Mouse (Mus musculus) hindbrain, postnatal 0 days (tissue): Measurements from ENCODE around the gene D17Wsu92e. TPM values are rescaled to one million over a fixed set of nuclear protein-coding genes. Genes with fewer than 3 reads are reported as not detected.

ENCODE experiments used
- ATAC-seq: fragments of 200-750 bp; cut with Nextera tagmentation; 2 replicates; pipeline ENCODE4 v1.8.0; 2017; ENCODE audit warnings: mild to moderate bottlenecking, moderate TSS enrichment, moderate library complexity
- DNase-seq: peaks from one replicate; pipeline ENCODE4 v3.0.0-alpha.2; 2015; ENCODE audit warnings: low spot score
- H3K27ac ChIP-seq: fragments of 300-500 bp; sonication (generic); 2 replicates; pipeline ENCODE4 v1.5.1; 2014; ENCODE audit warnings: mild to moderate bottlenecking
- H3K27me3 ChIP-seq: fragments of 300-500 bp; sonication (generic); 2 replicates; pipeline ENCODE4 v1.6.1; 2014; ENCODE audit warnings: low read length, mixed read lengths; ENCODE audit not compliant: insufficient read depth
- H3K36me3 ChIP-seq: fragments of 300-500 bp; sonication (generic); 2 replicates; pipeline ENCODE4 v1.6.1; 2014; ENCODE audit warnings: low read length, mixed read lengths; ENCODE audit not compliant: insufficient read depth
- H3K4me1 ChIP-seq: fragments of 300-500 bp; sonication (generic); 2 replicates; pipeline ENCODE4 v1.6.1; 2014; ENCODE audit warnings: antibody characterized with exemption, low read length, mixed read lengths; ENCODE audit not compliant: insufficient read depth
- H3K4me2 ChIP-seq: fragments of 300-500 bp; sonication (generic); 2 replicates; pipeline ENCODE4 v1.6.1; 2014; ENCODE audit warnings: low read depth, mild to moderate bottlenecking, low read length, moderate library complexity, mixed read lengths
- H3K4me3 ChIP-seq: fragments of 300-500 bp; sonication (generic); 2 replicates; pipeline ENCODE4 v1.5.1; 2014; ENCODE audit warnings: low read length
- H3K9ac ChIP-seq: fragments of 300-500 bp; sonication (generic); replicated peaks from 2 replicates; pipeline ENCODE4 v1.6.1; 2014; ENCODE audit warnings: mild to moderate bottlenecking, low read length, moderate library complexity, mixed read lengths
- H3K9me3 ChIP-seq: fragments of 300-500 bp; sonication (generic); 2 replicates; pipeline ENCODE4 v1.6.1; 2016; ENCODE audit warnings: low read length, mixed read lengths
- CTCF ChIP-seq: IDR thresholded peaks from 2 replicates; pipeline ENCODE4 v1.5.1; 2016; ENCODE audit warnings: antibody characterized with exemption, control low read depth, low read depth
- WGBS: fragments of 180-500 bp; shearing (Covaris S2); extraction: QIAGEN DNeasy Blood & Tissue Kit; methylation state at CpG from one replicate; pipeline ENCODE4 v1.1.7; 2014; 5-methylcytosine and 5-hydroxymethylcytosine counted together
- polyA plus RNA-seq: library from polyadenylated mRNA; unstranded; fragments of >200 nt; fragmentation: Nextera tagmentation; extraction: Ambion mirVana; gene quantifications from 2 replicates; pipeline ENCODE4 v1.2.1, GENCODE M21; 2015
- total RNA-seq: library from RNA; depleted of rRNA; stranded (reverse); fragments of >200 nt; gene quantifications from 2 replicates; pipeline ENCODE4 v1.2.3, GENCODE M21; 2014

The D17Wsu92e gene
- total and polyA plus RNA-seq, 2 experiments from 2014 or later: 10.5 to 73.4 TPM

DNA sequence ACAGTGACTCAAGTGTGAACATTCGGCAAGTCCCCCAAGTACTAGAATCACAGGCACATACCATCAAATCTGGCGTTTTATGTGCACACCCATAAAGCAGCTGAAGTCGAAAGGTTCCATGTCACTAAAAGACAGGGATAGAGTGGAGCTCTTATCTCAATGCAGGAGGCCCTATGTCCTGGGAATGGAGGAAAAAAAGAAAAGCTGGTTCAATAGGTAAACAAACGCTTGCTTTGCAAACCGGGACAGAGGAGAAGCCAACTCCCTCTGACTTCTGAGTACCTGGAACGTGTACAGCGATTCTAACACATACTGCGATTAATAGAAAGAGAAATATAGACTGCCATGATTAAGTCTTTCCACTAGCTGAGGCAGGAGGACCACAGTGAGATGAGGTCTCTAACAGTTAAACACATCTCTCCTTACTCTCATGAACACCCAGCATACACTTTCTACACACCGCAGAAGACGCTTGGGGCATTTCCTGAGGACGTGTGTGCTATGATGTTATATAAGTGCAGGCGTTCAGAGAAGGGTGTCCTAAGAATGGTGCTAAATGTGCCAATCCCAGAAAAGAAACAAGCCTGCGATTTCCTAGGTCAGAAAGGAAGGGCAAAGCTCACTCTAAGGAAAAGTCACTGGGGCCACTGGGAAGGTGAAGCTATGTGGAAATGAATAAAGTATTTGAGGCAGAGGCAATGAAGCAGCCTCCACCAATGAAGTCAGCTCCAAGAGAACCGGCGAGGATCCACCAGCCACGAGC lies 9.7 kb downstream of the D17Wsu92e start:
- no peak overlapping the region for H3K9ac ChIP-seq
- no peak overlapping the region for H3K4me2 ChIP-seq
- H3K27me3 ChIP-seq: no peaks in the 10 kb centered on the region
- DNase-seq (no peak), ATAC-seq (no peak)
- H3K36me3 ChIP-seq: no peaks in the 10 kb centered on the region
- H3K27ac ChIP-seq: no peak overlapping the region
- 91% methylated on average over 16 of the region's 16 CpGs for WGBS
- TF ChIP-seq CTCF: no peak
- no peak overlapping the region for H3K4me3 ChIP-seq
- no peaks in the 10 kb centered on the region for H3K9me3 ChIP-seq
- H3K4me1 ChIP-seq: no peaks in the 10 kb centered on the region

DNA sequence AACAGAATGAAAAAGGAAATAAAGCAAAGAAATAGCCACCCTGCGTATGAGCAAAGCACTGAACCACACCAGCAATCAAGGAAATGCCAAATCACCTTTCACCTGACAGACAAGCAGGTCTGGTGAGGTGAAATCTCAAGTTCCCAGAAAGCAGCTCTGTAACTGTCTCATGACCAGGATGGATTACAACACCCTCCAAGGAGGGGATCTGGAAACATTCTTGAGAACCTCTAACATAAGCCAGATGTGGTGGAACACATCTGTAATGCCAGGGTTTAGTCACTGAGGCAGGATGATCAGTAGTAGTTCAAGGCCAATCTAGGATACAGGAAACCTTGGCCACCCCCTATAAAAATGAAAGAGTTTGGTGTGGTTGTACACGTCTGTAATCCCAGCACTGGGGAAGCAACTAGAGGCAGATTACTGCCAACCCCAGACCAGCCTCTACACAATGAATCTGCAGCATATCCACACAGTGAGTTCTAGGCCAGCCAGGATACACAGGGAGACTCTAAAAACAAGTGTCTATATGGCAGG lies 12.8 kb downstream of the D17Wsu92e start:
- no peaks in the 10 kb centered on the region for H3K9me3 ChIP-seq
- H3K9ac ChIP-seq: no peak overlapping the region
- no peaks in the 10 kb centered on the region for H3K27me3 ChIP-seq
- H3K4me2 ChIP-seq: no peak overlapping the region
- no peak overlapping the region for H3K4me3 ChIP-seq
- no peak for ATAC-seq
- no peaks in the 10 kb centered on the region for H3K4me1 ChIP-seq
- no peaks in the 10 kb centered on the region for H3K36me3 ChIP-seq
- no peak for TF ChIP-seq CTCF
- no peak for DNase-seq
- H3K27ac ChIP-seq: no peak overlapping the region
- WGBS: 80% methylated on average over 2 of the region's 2 CpGs

DNA sequence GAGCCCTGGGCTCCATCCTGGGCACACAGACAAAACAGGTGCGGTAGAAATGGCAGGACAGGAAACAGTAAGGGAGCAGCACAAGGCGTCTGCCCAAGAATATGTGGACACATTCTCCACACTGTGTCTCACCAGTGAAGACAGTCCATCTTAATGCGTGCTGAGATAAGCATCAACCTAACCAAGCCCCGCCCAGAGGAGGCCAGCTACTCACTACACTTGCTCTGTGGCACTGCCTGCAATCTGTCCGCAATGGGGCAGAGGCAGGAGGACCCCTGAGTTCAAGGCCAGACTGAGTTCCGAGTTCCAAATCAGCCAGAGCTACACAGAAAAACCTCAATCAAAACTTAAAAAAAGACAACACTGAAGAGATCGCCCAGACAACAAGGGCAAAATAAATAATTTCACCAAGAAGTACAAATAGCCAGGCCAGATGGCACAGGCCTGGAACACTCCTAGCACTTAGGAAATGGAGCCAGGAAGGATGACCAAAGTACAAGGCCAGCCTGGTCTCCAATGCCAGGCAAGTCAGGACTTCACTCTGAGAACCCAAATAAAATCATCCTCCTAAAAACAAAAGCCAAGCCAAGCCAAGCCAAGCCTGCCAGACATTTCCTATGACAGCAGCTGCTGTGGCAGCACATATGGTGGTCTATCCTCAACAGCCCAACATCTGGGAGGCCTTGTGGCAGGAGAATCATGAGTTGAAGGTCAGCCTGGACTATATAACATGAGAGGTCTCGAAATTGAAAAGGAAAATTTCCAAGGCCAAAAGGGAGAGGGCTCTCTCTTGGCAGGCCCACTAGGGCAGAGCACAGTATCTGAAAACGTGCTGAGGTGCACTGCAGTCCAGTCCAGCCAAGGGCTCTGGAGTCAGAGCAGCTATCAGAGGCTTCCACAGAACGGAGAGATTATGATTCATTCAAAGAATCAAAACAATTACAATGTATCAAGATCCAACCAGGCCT lies 15.4 kb downstream of the D17Wsu92e start:
- H3K4me3 ChIP-seq: no peak overlapping the region
- H3K36me3 ChIP-seq: no peaks in the 10 kb centered on the region
- no peak for TF ChIP-seq CTCF
- H3K27ac ChIP-seq: no peak overlapping the region
- ATAC-seq: no peak
- H3K9me3 ChIP-seq: no peaks in the 10 kb centered on the region
- no peaks in the 10 kb centered on the region for H3K4me1 ChIP-seq
- no peaks in the 10 kb centered on the region for H3K27me3 ChIP-seq
- WGBS: 83% methylated on average over 10 of the region's 10 CpGs
- no peak overlapping the region for H3K9ac ChIP-seq
- H3K4me2 ChIP-seq: no peak overlapping the region
- no peak for DNase-seq

DNA sequence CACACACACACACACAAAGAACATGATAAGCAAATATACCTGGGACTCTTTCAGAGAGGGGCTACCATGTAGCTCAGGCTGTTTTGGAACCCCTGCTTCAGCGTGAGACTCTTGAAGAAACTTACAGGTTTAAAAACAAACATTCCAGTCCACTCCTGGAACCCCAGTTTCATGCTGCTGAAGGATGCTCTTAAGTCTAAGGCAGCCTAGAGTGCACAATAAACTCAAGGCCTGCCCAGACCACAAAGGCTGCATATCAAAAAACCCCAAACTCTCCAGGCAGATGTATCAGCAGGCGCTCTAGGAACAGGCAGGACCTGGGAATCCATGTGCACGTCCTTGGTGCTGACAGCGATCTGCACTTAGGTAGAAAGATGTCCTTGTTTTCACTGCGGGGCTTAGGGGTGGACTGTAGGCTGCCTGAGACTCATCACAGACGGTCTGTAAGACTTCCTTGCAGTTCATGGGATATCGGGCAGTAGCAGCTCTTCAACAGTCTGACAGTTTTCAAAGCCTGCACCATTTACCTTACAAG lies 16.2 kb downstream of the D17Wsu92e start:
- no peak for TF ChIP-seq CTCF
- H3K4me3 ChIP-seq: no peak overlapping the region
- WGBS: 92% methylated on average over 7 of the region's 7 CpGs
- H3K4me1 ChIP-seq: peaks cover 4% of the 10 kb centered on the region; the same call in 1 of the 2 replicates
- ATAC-seq (no peak), DNase-seq (no peak)
- H3K36me3 ChIP-seq: no peaks in the 10 kb centered on the region
- no peak overlapping the region for H3K9ac ChIP-seq
- no peak overlapping the region for H3K27ac ChIP-seq
- no peak overlapping the region for H3K4me2 ChIP-seq
- H3K27me3 ChIP-seq: no peaks in the 10 kb centered on the region
- H3K9me3 ChIP-seq: no peaks in the 10 kb centered on the region

DNA sequence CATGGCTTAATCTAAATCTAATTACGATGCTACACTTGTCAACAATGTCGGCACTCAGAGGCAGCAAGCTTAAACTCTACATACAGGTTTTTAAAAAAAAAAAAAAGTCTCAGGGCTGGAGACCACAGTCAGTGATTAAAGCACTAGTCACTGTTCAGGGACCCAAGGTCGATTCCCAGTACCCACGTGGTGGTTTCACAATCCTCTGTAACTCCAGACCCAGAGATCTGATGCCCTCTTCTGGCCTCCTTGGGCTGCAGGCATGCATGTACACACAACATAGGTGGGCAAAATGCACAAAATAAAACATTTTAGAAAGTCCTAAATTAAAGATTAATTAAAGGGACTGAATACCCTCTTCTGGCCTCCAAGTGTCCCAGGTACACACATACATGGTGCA lies 16.7 kb downstream of the D17Wsu92e start:
- Histone ChIP-seq H3K9ac (no peak overlapping the region), H3K27ac (no peak overlapping the region), H3K36me3 (no peaks in the 10 kb centered on the region), H3K4me2 (no peak overlapping the region), H3K4me1 (peaks cover 7% of the 10 kb centered on the region; the same call in 1 of the 2 replicates), H3K4me3 (no peak overlapping the region), H3K27me3 (no peaks in the 10 kb centered on the region), H3K9me3 (no peaks in the 10 kb centered on the region)
- WGBS: 77% methylated on average over 4 of the region's 4 CpGs
- 0 out of 2 replicates have a peak, but pooled peaks have one; percentile 2 for TF ChIP-seq CTCF
- DNase-seq (no peak), ATAC-seq (no peak)

DNA sequence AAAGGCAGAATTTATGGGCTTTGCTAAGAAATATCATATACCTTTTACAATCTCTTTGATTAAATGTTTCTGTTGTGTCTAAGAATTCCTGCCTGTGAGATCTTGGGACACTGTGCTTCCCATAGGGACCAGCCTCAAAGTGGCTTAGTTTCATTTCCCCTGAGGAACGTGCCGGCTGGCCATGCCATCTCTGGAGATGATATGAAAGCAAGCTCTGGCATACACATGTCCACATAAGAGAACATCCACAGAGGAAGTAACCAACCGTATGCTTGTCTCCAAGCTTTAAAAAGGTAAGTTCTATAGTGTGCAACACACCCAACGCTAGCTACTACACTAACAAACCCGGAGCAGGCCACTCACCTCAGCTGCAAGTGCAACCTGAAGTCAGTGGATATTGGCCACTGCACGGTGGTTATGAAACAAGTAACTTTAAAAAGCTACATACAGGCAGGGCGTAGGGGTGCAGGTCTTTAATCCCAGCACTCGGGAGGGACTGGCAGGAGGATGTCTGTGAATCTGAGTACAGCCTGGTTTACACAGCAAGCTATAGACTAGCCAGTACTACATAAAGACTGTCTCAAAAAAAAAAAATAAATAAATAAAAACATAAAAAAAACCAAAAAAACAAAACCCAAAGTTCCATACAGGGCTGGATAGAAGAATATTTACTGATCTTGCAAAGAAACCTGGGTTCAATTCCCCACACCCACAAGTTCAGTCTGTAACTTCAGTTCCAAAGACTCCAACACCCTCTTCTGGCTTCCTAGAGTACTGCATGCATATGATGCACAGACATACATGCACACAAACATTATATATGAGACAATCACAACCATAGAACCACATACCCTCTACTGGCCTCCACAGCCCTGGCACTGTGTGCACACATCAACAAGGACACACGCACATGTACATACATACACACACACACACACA lies 19.5 kb downstream of the D17Wsu92e start:
- ATAC-seq: no peak
- no peak overlapping the region for H3K27ac ChIP-seq

More for the DNA sequence above, 19.5 kb downstream of the D17Wsu92e start:
- no peak for DNase-seq
- Histone ChIP-seq H3K9ac (no peak overlapping the region), H3K4me3 (no peak overlapping the region), H3K9me3 (no peaks in the 10 kb centered on the region), H3K4me2 (no peak overlapping the region), H3K36me3 (no peaks in the 10 kb centered on the region), H3K27me3 (no peaks in the 10 kb centered on the region), H3K4me1 (peaks cover 19% of the 10 kb centered on the region)
- TF ChIP-seq CTCF: peak; percentile 42
- 81% methylated on average over 9 of the region's 9 CpGs for WGBS
